Mouse (Mus musculus): Measurements from ENCODE around the gene Commd7. TPM values are rescaled to one million over a fixed set of nuclear protein-coding genes. Genes with fewer than 3 reads are reported as not detected.
"Not testable (repeated sequence)": the region's sequence is repeated elsewhere in the genome, so short reads cannot be mapped to it uniquely, and the experiment has no call there.

Gene Commd7
- 33.4 TPM in 2 replicates for polyA plus RNA-seq (2012; rRNA removed)

DNA sequence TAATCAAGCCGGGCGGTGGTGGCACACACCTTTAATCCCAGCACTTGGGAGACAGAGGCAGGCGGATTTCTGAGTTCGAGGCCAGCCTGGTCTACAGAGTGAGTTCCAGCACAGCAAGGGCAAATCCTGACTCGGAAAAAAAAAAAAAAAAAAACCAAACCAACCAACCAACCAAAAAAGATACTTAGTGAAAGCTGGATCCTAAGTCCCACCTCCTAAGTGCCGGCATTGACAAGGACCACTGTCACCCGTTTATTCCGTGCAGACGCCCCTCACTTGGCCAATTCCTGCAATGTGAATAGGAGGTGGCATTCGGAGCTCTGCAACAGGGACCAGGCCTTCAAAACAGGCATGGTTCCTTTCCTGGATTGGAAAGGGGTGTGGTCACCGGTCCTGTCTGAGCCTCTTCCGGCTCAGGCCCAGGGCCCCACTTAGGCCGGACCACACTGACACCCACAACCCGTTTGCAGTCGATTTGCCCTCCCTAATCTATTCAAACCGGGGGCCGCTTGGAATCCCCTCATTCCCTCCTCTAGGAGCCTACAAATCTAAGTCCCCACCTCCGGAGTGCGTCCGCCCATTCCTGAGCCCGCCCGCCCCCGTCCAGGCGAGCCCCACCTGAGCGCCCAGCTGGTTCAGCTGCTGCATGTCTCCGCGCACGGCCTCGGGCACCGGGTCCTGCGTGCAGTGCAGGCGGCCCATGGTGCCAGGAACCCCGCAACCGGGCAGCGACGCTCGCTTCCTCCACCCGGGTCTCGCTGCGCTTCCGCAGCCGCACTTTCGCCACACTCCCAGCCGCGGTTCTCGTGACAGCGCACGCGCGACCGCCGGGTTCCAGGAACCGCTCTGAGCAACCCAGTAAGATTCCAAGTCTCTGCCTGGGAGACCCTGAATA is at the start of gene Commd7:
Commd7 (minus strand) TSS at position 806 of the 895 bp plus-strand sequence.
- peak; percentile 78 for DNase-seq (ENCODE audit: low spot score)

DNA sequence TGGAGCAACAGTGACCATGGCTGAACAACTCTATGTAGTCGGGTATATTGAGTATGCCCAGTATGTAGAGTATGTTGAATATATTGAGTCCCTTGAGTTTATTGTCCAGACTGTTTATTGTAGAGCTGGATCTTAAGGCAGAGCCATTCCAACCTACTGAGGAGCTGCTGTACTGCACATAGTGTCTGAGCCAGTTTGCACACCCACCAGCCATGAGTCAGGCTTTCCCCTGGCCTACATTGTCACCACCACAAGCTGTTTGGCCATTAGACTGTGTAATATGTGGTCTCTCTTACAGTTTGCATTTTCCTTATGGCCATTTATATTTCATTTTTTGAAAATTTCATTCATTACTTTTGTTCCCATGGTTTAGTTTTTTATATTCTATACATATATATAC is 47.4 kb upstream of the Commd7 start:
- no peak for DNase-seq (ENCODE audit: low spot score)

DNA sequence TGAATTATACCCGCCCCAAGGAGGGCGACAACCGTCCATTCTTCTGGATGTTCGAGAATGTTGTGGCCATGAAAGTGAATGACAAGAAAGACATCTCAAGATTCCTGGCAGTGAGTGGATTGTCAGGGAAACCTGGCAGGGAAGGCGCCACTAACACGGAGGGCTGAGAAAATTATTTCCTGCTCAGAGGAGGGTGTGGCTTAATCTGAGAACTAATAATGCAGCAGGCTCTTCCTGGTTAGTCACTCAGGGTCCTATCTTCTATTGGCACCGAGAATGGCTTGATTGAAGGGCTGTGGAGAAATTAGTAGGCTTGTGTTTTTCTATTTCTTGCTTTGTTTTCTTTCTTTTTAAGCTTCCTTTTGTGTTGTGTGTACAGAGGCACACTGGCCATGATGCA is 45.0 kb upstream of the Commd7 start:
- DNase-seq (ENCODE audit: low spot score) = no peak

DNA sequence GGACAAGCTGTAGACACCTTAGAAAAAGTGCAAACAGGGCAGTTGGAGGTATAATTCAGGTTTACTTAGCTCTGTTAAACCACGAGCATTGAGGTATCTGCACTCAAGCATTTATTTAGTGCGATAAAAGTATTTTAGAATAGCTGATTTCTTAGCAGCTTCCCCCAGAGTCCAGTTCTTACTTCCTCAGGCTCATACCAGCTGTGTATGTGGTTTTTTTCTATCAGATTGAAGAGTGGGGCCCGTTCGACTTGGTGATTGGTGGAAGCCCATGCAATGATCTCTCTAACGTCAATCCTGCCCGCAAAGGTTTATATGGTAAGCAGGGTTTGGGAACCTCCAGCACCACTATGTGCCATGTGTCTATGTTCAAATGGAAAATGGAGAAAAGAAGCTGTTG is 44.4 kb upstream of the Commd7 start:
- no peak for DNase-seq (ENCODE audit: low spot score)

DNA sequence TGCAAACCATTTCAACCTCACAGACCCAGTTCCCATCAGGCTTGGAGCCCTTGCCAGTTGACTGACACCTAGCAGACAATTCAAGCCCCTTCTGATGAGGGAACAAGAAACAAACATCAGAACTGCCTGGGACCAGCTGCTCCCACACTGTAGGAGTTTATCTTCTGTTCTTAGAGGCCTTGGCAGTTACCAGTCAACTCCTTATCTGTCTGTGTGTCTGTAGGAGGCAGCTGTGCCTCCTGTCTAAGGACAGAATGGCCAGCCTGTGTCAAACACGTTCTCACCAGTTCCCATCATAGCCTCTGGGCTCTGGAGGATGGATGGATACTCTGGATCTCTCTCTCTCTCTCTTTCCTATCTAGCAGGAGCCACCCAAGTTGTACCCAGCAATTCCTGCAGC is 42.8 kb upstream of the Commd7 start:
- DNase-seq (ENCODE audit: low spot score) = not testable (repeated sequence)

- no peak for DNase-seq (ENCODE audit: low spot score)
These were observed 40.0 kb upstream of the Commd7 start for GRCm38 (mm10) chr2:153672619-153673018.

GRCm38 (mm10) chr2:153670111-153670510 is 37.5 kb upstream of the Commd7 start:
- no peak for DNase-seq (ENCODE audit: low spot score)

GRCm38 (mm10) chr2:153668754-153669376 is 36.3 kb upstream of the Commd7 start:
- no peak for DNase-seq (ENCODE audit: low spot score)

- no peak for DNase-seq (ENCODE audit: low spot score)
These were observed 32.8 kb upstream of the Commd7 start for GRCm38 (mm10) chr2:153665401-153665800.

GRCm38 (mm10) chr2:153660616-153661015 is 28.0 kb upstream of the Commd7 start:
- DNase-seq (ENCODE audit: low spot score) = no peak

DNA sequence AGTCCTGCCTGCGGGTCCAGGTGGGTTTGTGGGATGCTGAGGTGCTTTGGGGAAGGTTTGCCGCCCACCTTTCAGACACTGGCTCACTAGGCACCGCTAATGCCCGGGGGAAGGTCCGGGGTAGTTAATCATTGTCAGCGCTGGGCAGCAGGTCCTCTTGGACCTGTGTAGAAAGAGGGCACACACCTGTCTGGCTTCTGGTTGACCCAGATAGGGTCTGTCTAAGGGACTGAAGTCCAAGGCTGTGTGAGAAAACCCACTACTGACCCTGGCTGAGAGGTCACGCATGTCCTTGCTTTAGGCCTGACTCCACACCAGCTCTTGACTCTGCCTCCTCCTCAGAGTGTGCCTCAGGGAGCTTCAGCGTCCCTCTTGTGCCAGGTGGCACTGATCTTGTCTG is 25.1 kb upstream of the Commd7 start:
- not testable (repeated sequence) for DNase-seq (ENCODE audit: low spot score)

DNA sequence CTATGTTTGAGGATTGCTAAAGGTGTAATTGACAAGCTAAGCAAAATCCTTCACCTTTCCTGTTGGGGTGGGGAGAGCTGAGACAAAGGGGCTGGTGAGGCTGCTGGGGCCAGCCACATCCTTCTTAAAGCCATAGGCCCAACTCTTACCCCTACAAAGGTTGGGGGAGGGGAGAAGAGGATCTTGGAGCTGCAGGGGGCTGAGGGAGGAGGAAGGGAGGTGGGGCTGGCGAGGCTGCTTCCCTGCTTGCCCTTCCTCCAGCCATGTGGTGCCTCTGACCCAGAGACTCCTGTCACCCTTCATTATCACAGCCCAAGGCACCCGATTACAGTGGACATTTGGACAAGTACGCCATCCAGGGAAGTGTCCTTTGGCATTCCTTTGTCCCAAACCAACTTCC is 19.1 kb upstream of the Commd7 start:
- DNase-seq (ENCODE audit: low spot score) = no peak

- no peak for DNase-seq (ENCODE audit: low spot score)
These were observed 17.6 kb upstream of the Commd7 start for GRCm38 (mm10) chr2:153650014-153650687.

GRCm38 (mm10) chr2:153649298-153650013 is 16.9 kb upstream of the Commd7 start, which contains the start of gene Dnmt3b:
Dnmt3b (plus strand) TSS chr2:153649450.
- DNase-seq (ENCODE audit: low spot score) = peak; percentile 47

DNA sequence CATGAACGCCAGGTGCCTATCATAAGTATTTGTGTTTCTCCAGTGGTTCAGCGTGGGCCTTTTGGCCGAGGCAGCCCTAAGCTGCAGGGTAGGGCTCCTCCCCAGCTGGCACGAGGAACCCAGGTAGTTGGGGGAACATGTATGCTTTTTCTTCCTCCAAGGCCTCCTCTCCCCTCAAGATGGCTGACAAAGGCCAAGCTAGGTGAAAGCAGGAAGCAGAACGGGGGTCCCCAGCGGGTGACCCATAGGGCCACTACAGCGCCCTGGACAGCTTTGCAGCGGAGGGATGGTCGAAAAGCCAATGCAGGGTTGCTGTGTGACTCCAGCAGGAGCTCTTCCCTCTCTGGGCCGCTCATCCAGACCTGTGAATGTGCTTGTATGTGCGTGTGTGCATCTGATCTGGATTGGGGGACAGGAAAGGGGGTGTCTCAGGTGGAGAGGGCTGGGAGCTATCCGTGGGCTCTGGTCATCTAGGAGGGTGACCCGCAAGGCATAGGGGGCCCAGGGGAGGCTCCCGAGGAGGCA is 16.3 kb upstream of the Commd7 start:
- DNase-seq (ENCODE audit: low spot score) = no peak

DNA sequence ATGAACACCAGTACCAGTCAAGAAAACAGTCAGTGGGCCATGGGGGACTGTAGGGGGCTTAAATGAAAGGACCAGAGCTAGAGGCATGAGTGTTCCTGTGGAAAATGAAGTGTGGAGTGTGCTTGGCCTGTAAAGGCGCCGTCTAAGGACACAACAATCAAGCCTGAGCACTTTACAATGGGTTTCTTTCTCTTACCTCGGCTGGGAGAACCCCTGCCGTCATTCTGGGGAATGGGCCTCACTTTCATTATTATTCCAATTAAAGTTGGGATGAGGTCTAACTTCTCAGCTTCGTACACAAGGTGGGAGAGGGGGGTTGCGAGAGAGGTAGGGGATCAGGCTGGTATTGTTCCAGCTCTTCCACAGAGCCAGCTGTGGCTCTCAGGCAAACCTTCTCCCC is 10.4 kb upstream of the Commd7 start:
- no peak for DNase-seq (ENCODE audit: low spot score)

GRCm38 (mm10) chr2:153642496-153642895 is 9.9 kb upstream of the Commd7 start:
- no peak for DNase-seq (ENCODE audit: low spot score)

DNA sequence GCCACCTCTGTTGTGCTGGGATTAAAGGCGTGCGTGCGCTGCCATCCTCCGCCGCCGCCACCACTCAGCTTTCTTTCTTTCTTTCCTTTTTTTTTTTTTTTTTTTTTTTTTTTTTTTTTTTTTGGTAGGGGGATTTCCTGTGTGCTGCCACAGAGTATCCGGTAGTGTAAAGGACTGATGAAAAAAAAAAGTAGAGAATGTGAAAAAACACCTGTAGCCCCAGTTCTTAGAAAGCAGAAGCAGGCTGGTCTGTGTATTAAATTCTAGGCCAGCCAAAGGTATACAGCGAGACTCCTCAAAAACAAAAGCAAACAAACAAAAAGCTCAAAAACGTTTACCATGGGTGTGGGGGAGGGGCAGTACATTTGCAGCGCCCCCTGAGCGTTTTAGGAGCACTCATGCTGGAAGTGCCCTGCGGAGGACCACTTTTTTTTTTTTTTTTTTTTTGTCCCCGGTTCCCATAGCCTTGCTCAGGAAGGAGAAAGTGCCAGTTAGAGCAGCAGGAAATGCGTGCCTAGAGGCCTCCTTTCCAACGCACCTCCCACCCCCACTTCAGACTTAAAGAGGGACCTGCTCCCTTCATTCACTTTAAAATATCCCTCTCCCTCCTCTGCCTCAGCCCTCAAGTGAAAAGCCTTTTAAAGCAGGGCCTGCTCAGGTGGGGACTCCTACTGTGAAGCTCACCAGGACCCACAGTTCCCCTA is 6.5 kb upstream of the Commd7 start:
- no peak for DNase-seq (ENCODE audit: low spot score)

DNA sequence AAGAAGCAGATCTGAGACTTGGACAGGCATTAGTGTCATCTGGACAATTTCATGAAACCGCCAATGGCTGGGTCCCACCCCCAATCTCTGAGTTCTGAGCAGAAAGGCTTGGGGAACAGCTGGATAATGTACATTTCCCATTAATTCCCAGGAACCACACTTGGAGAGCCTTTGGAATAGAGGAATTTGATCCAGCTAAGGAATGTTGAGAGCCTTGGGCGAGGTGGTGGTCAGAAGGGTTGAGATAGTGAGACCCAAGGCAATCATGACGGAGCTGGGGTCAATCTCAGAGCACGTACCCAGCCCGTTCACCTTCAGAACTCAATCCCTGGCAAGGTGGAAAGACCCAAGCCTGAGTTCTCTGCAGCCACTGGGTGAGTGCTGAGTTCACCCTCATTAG is 678 bp upstream of the Commd7 start:
- DNase-seq (ENCODE audit: low spot score) = no peak

GRCm38 (mm10) chr2:153632871-153633226 is 268 bp upstream of the Commd7 start:
- no peak for DNase-seq (ENCODE audit: low spot score)

GRCm38 (mm10) chr2:153630950-153631349 is 1.6 kb downstream of the Commd7 start:
- no peak for DNase-seq (ENCODE audit: low spot score)

Data from urinary bladder, adult 2 months (tissue).